Mouse (Mus musculus): ENCODE measurements at regions not wholly inside any gene's neighbourhood (a gene's known extent, or its start where the extent isn't known, plus 50 kb on each side); places are given as distances from the start of the nearest gene placed in this dataset.
A peak's percentile ranks its signal among the peaks of the same experiment; 100 is the strongest.

MicroRNAs in the stretch of these regions (microRNA counts, 519-probe panel; counts per million panel counts)
- 470 counts per million, percentile 58 among the panel's probes with 10 or more counts for microRNA mmu-miR-184

Small RNA genes in the stretch of these regions (microRNA-seq; reads per million reads assigned to microRNA genes)
- gene Mir184: 4.3 reads per million, percentile 9 among the genes with 10 or more reads in this experiment

Data from hindbrain, embryonic 12.5 days (tissue).